Mouse (Mus musculus) c-Kit-positive CD71-positive TER-119-negative erythroid progenitor cells, embryonic 14.5 days (primary cell): Measurements from ENCODE around the gene Myl9.

Experiments
- DNase-seq: peaks from one replicate; pipeline ENCODE4 v3.0.0-alpha.2; 2013; ENCODE audit warnings: low read depth

Gene Myl9

DNA sequence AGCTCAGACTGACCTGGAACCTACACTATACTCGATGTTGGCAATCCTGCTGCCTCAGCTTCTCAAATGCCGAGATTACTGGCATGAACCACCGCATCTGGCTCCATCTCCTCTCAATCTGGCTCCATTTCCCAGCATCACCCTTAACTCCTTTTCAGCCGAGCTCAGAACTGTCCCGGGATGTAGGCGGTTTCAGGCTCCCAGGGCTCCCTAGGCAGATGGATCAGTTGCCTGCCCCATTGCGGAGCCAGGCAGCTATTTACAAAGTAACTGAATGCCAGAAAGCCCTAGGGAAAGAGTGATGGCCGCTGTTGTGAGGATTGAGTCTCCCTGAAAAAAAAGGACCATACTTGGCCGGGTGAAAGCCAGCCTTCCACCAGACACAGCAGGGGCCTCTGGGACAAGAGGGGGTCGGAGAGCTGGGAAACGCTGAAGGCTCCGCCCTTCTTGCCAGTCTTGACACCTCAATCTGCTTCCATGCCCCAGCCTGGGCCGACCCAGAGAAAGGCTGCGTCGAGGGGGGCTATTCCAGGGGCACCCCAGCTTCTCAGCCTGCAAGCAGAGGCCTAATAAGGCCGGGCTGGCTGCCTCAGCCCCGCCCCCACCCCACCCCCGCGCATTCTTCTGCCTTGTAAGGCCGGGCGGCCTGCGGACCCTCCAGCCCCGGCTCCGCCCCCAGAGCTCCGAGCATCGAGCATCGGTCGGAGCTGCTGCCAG lies at the start of gene Myl9:
Gene Myl9 (plus strand): TSS at position 683 of the 717 bp plus-strand sequence.
- DNase-seq: no peak

DNA sequence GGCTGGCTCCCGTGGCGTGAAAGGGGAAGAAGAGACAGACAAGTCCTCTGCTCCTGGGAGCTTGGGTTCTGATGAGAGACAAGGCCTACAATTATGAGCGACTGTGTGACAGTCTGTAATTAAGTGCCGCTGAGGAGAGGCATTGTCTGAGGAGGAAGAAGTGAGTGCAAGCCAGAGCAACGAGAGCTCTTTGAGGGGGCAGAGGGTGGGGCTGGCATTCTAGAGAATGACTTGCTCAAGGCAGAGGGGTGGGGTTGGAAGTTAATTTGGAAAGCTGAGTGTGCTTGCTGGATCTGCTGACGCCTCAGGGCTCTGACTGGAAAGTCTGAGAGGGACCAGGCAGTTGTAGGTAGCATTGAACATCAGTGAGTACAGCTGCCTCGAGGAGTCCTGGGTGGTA lies 48.9 kb upstream of the Myl9 start:
- no peak for DNase-seq

DNA sequence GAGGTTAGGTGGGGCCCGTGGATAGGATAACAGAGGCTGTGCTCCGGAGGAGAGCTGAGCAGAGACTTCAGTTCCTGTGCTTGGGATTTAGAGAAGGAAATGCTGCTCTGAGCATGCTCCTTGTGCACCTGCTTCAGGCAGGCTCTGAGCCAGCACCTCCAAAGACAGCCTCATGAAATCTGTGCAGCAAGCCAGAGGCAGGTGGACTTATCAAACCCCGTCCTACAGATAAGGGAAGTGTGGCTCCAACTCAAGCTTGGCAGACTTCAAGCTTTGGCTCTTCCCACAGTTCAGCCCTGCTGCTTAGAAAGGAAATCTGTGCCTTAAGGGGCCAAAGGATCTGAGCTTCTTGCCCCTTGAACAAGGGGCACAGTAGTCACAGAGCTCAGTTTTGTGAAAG lies 48.3 kb upstream of the Myl9 start:
- DNase-seq: no peak

DNA sequence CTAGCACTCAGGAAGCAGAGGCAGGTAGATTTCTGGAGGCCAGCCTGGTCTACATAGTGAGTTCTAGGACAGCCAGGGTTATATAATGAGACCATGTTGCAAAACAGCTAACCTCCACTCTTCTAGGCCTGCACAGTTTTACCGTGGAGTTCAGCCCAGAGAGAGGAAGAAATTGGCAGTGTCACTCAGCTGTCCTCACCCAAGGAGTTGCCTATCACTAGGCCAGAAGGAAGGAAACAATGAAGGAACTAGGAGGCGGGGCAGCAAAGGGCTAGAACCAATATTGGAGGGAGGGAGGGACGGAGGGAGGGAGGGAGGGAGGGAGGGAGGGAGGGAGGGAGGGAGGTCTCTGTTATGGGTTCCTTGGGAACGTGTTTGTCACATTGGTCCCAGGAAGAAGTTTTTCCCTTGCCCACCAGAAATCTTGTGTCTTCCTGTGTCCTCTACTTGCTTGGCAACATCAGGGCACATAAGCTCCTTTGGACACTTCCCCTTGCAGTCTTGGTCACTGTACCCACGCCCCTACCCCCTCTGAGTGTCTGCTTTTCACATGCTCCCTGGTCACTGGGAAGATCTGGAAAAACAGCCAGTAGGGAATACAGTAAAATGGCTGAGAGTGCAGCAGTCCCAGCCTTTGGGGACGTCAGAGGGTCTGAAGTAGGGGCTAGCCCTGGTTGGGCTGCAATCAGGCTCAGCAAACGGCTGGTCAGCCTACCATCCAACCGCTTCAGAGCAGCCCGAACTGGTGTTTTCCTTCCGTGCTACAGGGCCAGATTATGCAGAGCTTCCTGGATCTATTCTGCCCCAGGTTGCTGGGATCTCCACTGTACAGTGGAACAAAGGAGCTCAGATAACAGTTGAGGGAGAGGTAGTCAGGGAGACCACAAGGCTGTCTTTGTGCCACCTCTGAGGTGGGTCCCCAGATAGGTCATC lies 45.4 kb upstream of the Myl9 start:
- peak; percentile 36 for DNase-seq

DNA sequence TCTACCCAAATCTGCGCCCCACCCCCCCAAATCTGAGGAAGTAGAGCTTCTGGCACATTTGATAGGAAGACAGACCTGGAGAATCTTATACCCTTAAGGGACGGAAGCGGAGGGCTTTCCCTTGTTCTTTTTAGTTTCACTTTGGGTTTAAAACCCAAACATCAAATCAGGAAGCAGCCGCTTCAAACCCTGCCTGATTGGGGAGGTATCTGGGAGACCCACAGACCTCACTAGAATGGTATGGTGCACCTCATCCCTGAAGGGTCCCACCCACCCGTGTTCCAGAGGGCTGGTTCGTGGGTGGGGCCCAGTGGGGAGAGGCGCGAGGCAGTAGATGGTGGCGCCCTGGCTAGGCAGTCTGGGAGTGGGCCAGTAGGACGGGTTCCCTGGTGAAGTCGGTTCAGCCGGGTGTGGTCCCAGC lies 44.7 kb upstream of the Myl9 start:
- DNase-seq: no peak

DNA sequence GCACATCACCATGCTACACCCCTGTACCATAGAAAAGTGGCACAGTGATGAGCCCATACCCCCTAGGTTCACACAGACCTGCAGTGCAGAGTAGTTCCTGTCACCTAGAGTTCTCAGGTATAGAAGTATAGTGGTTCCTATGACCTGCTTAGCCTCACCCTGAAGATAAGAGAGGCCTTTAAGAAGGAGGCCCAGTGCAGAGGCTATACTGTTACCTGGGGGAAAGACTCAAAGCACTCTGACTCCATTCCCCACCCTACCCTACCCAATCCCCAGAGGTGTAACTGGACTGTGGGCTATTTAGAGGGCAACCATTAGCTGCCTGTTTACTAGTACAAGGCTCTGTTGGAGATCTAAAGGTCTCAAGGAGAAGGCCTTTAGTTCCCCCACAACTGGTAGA lies 43.6 kb upstream of the Myl9 start:
- no peak for DNase-seq

DNA sequence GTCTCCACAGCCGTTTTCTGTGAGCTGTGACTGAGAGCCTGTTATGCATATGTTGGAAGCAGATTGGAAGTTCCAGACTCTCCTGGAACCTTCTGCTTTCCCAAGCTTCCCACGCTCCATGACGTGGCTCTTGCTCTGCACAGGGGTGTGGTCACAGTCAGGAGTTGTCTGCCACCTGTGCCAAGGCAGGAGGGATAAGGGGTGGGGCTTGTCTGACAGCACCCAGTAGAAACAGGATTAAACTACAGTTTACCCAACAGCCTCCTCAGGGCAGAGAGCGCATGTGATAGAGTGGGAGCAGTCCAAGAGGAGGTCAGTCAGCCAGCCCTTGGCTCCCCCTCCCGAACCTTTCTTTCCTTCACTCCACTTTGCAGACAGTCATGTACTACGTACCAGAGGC lies 43.1 kb upstream of the Myl9 start:
- DNase-seq: no peak

DNA sequence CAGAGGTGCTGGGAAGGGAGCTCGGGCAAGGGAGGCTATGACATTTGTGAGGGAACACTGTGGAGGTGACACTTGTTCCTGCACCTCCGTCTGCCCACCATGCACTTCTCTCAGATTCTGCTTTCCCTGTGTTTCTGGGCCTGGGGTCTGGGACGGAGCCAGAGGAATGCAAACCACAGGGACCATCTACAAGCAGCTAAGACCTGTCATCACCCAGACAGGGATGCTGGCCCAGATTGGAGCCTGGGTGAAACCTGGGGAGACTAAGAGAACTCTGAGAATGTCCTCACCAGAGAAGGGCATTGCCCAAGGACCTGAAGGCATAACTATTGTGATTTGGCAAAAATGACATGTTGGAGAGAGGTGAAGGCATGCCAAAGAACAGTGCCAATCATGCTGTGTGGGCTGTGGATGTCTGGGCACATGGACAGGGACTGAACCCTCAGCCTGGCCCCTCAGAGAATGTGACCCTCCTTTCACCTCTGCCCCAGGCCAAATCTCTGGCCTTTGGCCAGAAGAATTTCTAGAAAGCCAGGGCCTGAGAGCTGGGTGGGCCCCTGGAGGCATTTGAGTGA lies 39.4 kb upstream of the Myl9 start:
- DNase-seq: no peak

DNA sequence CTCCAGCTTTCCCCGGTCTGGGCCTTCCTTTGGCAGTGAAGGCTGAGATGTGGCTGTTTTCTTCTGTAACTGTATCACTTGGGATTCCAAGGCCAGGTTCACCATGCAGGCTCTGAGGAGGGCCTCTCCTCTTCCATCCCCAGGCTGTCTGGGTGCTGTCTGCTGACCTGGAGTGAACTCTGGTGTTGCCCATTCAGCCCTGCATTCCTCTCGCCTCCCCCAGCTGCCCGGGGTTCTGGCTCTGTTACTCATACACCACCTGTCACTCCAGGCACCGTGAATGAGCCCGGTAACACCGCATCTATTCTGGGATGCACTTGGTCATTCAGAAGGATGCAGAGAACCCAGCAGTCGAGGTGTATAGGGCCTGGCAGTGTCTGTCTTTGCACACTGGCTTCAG lies 38.4 kb upstream of the Myl9 start:
- DNase-seq: no peak

DNA sequence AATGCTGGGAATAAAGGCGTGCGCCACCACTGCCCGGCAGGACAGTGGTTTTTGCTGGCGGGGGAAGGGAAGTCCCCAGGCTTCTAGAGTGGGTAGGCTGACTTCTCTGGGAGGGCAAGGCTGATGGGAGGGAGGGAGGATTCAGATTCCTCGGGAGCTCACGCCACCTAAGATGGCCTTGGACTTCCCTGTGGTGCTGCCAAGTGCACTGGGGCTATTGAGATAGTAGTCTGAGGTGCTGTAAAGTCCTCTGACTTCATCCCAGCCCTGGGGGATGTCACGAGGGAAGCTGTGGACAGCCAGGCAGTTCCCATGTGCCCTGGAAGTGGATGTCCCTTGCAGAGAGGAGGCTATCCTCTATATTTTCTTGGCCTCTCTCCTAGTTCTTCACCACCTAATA lies 37.2 kb upstream of the Myl9 start:
- no peak for DNase-seq

DNA sequence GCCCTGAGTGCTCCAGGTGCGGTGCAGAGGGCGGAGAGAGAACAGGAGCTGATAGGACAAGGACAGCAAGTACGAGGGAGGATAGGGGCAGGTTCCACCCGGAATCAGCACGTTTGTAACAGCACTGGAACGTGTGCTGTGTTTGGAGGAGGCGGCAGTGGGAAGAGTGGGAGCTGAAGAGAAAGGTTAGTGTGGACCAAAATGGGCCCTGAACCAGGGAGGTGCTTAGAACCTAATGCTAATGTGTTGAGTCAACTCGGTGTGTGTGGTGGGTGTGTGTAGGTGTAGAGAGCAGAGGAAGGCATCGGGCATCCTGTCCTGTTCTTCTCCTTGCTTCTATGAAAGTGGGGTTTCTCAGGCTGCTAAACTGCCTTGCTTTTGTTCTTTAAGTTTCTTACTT lies 34.0 kb upstream of the Myl9 start:
- no peak for DNase-seq

DNA sequence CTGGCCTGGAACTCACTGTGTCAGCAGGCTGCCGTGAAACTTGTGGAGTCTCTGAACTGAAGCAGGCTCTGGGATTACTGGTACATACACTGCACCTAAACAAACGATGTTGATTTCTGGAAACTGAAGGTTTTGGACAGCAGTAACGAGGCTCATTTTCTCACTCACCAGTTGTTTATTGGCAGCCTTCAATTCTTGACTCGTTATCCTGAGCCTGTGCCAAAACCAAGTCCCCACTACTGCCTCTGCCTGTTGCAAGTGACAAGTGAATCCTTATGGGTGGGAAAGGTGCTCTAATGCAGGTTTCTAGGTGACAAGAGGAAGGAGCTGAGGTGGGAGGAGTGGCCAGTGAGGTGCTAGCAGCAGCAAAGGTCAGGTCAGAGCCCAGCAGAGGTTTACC lies 33.2 kb upstream of the Myl9 start:
- no peak for DNase-seq

DNA sequence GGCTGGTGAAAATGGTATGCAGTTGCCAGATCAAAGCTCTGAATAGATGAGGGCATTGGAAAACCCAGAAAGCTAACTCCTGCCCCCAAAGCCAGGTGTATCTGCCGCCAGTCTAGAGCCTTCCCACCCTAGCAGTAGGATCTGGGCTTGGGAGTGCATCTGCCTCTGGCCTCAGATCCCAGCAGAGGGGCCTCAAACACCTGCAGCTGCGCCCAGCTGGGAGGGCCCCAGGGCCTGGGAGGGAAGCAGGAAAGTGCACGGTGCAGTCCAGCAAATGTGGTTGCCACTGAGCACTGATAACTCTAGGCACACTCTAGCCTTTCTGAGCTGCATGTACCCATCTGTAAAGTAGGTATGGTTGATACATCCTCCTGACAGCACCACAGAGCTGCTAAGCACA lies 32.0 kb upstream of the Myl9 start:
- DNase-seq: no peak

DNA sequence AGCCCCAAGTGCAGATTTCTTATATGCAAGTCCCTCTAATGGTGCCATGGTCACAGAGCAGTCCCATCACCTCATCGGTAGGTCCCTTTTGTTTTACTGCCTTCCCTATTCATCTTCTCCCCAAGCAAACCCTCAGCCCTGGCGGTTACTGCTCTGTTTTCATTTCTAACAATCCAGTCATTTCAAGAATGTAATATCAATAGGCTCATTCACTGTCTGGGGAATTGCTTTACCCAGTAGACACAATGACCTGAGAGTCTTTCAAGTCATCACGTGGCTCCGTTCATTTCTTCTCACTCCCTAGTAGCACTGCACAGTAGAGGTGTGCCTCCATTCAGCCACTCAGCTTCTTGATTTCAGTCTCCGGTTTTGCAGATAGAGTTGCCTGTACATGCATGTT lies 30.8 kb upstream of the Myl9 start:
- no peak for DNase-seq

DNA sequence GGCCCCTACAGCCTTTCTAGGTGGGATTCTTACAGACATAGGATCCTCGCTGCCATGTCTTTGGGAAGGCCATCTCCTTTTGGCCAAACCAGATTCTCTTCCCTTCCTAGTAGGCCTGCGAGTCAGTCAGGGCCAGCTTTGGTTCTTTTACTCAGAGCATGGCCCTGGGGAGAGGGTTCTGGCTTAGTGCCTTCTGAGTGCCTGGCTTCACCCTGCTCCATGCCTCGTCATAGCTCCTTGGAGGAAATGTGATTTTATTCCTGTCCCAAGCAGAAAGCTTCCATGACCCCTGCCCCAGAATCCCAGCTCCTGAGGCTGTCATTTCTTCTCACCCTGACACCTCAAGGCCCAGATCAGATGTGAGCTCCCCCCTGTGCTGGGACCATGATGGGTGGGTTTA lies 27.9 kb upstream of the Myl9 start:
- no peak for DNase-seq

DNA sequence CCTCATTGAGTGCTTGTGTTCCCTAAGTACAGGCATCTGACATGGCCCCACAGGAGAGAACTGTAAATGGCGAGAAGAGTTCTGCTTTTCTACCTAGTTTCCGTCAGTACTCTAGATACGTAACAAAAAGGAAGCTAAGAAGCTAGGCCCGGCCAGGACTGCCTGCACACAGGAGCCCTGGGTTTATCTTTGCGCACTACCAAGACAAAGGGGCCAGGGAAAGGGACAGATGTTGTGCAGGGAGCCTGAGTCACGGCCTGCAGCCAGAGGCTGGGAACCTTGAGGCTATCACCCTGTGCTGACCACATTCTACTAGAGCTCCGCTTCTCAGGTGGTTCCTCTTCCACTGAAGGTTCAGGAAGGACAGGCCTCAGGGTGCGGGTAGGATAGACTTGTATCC lies 25.5 kb upstream of the Myl9 start:
- DNase-seq: no peak

DNA sequence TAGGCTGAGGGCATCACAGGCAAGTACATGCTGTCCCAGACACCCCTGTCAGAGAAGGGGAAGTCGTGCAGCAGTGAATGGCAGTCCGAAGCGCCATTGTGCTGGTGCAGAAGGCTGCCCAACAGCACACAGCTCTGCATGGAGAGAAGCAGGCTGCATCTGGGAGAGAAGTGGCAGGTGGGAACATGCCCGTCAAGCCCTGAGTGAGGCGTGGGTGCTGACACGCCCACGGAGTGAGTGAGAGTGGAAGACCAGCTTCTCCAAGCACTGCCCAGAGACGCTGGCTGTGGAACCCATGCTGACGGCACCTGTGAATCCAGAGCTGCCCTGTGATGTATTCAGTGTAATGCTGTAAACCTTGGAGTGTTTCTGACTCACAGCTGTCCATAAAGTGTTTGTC lies 18.3 kb upstream of the Myl9 start:
- no peak for DNase-seq

DNA sequence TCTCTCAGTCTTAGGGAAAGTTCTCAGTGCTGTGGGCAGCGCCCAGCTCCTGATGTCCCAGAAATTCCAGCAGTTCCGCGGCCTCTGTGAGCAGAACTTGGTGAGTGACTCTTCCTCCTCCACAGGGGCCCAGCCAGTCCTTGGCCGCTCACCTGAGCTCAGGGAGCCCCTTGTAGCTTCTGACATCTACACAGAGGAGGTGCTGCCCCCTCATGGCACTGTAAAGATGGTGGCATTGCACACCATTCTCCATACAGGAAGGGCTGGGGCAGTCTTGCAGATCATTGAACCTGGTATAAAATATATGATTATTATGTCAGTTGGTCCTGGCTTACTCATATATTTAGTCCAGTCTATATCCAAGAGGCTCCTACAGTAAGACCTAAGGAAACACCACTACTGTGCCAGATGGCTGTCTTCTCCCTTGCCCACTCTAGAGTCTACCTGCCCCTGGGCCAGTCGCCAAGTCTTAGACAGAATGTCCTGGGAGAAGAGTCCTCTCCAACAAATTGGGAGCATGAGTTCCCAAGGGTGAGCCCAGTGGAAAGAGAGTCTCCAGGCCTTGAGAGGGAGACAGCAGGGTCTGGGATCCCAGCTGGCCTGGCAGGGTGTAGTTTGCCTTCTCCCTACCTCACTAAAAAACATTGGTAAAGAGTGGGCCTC lies 14.2 kb upstream of the Myl9 start:
- DNase-seq: no peak

DNA sequence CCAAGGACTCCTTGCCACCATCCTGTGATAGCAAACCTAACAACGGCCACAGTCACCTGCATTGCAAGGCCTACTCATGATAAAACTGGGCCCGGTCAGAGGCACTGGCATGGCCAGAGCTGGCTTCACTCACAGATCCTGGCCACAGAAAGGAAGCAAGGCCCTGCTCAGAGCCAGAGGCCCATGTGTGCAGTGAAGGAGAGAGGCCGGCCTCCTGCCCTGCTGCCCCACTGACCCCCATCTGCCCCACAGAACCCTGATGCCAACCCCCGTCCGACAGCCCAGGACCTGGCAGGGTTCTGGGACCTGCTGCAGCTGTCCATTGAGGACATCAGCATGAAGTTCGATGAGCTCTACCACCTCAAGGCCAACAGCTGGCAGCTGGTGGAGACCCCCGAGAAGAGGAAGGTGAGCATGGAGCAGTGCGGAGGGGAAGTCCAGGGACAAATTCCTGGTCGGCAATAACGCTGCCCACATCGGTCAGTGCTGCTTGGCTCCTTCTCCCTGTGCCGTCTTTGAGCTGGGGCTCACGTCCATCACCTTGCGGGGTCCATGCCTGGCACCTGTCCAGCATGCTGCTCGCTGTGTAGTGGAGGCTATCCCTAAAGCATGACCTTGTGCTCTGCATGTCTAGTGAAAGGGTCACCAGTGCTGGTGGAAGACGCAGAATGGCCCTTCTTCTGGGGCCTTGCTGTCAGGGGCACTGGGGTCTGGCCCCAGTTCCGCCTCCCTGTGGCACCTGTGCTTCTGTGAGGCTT lies 13.5 kb upstream of the Myl9 start:
- DNase-seq: no peak

DNA sequence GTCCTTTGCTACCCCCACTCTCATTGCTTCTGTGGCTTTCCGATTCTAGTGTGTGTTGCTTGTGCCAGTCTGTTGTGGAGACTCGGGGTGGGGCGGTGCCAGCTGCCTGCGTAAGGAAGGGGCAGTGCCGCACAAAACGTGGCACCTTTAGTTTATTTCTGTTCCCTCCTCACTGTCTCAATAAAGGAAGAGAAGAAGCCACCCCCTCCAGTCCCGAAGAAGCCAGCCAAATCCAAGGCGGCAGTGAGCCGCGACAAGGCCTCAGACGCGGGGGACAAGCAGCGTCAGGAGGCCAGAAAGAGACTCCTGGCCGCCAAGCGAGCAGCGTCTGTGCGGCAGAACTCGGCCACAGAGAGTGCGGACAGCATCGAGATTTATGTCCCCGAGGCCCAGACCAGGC lies 12.7 kb upstream of the Myl9 start:
- DNase-seq: no peak

DNA sequence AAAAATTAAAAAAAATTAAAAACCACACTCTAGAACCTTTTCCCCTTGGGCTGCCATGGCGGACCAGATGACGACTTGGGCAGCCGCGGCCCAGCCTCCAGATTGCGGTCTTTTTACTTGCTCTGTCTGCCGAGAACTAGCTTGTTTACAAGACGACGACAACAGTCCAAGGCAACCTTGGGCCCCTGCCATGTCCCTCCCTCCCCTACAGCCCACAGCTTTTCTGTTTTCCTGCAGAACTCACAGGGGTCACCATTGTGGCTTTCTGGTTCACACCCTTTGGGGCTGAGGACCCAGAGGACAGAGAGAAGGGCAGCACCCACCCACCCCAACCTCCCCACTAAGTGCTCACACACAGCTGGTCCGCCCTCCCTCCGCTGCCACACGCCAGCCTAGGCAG lies 12.1 kb upstream of the Myl9 start:
- DNase-seq: no peak

DNA sequence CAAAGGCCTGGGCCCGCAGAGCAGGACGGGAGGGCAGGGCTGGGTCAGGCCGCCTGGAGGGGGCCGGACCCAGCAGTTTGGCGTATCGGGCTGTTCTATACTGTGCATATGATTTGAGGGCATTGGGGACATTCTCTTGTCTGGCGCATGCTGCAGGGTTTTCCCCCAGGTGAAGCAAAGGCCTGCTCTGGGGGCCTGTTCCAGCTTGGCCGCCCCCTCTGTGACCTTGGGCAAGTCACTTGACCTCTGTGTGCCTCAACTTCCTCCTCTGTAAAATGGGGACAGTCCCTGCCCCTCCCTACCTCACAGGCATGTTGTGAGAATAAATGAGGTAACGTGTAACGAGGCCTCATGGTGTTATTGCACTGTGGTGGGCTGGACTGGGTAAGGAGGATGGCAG lies 11.2 kb upstream of the Myl9 start:
- no peak for DNase-seq
